Mouse (Mus musculus) liver, postnatal 0 days (tissue): ENCODE results near the gene Glb1.
"Not testable (repeated sequence)": the region's sequence is repeated elsewhere in the genome, so short reads cannot be mapped to it uniquely, and the experiment has no call there.

ENCODE experiments used
- CTCF ChIP-seq: sonication (generic); IDR thresholded peaks from 2 replicates; pipeline ENCODE4 v1.5.1; 2016; ENCODE audit warnings: antibody characterized with exemption, low read depth
- EP300 ChIP-seq: IDR thresholded peaks from 2 replicates; pipeline ENCODE4 v1.6.1; 2016; ENCODE audit warnings: antibody characterized with exemption, low read depth, mild to moderate bottlenecking

DNA sequence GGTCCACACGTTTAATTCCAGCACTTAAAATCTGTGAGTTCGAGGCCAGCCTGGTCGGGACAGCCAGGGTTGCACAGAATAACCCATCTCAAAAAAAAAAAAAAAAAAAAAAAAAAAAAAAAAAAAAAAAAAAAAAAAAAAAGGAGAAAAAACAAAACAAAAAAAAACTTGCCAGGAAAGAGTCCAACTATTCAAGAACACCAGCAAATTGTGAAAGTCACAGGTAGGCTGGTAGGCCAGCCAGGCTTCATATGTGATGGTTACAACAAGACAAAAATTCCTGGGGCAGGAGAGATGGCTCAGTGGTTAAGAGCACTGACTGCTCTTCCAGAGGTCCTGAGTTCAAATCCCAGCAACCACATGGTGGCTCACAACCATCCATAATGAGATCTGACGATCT is 119.7 kb downstream of the Glb1 start:
- not testable (repeated sequence) for TF ChIP-seq CTCF, EP300
